Mouse (Mus musculus) ES-Bruce4 (cell line): ENCODE results near the gene Gm4302. TPM values are rescaled to one million over a fixed set of nuclear protein-coding genes. Genes with fewer than 3 reads are reported as not detected.
"Not testable (repeated sequence)": the region's sequence is repeated elsewhere in the genome, so short reads cannot be mapped to it uniquely, and the experiment has no call there.

Experiments used
- H3K27ac ChIP-seq: 2 replicates; pipeline ENCODE4 v1.5.1; 2012; ENCODE audit warnings: low read length, inconsistent platforms; ENCODE audit not compliant: insufficient read depth
- H3K27me3 ChIP-seq: 2 replicates; pipeline ENCODE4 v1.6.1; 2012; ENCODE audit warnings: mild to moderate bottlenecking, low read length, inconsistent platforms; ENCODE audit not compliant: control insufficient read depth, poor library complexity, insufficient read depth, severe bottlenecking
- H3K36me3 ChIP-seq: 2 replicates; pipeline ENCODE4 v1.6.1; 2012; ENCODE audit warnings: inconsistent platforms, mild to moderate bottlenecking, low read length, moderate library complexity; ENCODE audit not compliant: control insufficient read depth, poor library complexity, insufficient read depth, severe bottlenecking
- H3K4me1 ChIP-seq: one replicate; pipeline ENCODE4 v1.8.1; 2011; ENCODE audit warnings: low read length; ENCODE audit not compliant: control insufficient read depth, insufficient read depth
- H3K4me3 ChIP-seq: 2 replicates; pipeline ENCODE4 v1.5.1; 2011; ENCODE audit warnings: low read depth, mild to moderate bottlenecking, low read length
- H3K9ac ChIP-seq: 2 replicates; pipeline ENCODE4 v1.6.1; 2012; ENCODE audit warnings: low read depth, mild to moderate bottlenecking, inconsistent platforms; ENCODE audit not compliant: poor library complexity, severe bottlenecking
- H3K9me3 ChIP-seq: replicated peaks from 2 replicates; pipeline ENCODE4 v1.6.1; 2012; ENCODE audit warnings: mild to moderate bottlenecking, low read length, inconsistent platforms; ENCODE audit not compliant: control insufficient read depth, poor library complexity, insufficient read depth, severe bottlenecking
- CTCF ChIP-seq: IDR thresholded peaks from one replicate; pipeline ENCODE4 v1.8.1; 2011; ENCODE audit warnings: low read depth, low read length
- EP300 ChIP-seq: IDR thresholded peaks from 2 replicates; pipeline ENCODE4 v1.6.1; 2011; ENCODE audit warnings: low read depth, low read length; ENCODE audit not compliant: insufficient read depth
- POLR2A ChIP-seq: IDR thresholded peaks from one replicate; pipeline ENCODE4 v1.8.1; 2011; ENCODE audit warnings: low read length; ENCODE audit not compliant: insufficient read depth
- polyA plus RNA-seq: library from polyadenylated mRNA; stranded (reverse); fragments of >200 nt; gene quantifications from 2 replicates; pipeline ENCODE4 v1.2.4, GENCODE M21; 2011; ENCODE audit warnings: low read depth; ENCODE audit not compliant: missing spikeins, insufficient read depth, insufficient read length

The Gm4302 gene
- polyA plus RNA-seq: not detected in 2 replicates

GRCm38 (mm10) chr10:100340536-100340935, at the start of gene Gm4302:
TSS of gene Gm4302 (plus strand) at chr10:100340836.
- H3K9ac ChIP-seq, H3K36me3 ChIP-seq, H3K4me3 ChIP-seq, H3K27me3 ChIP-seq, H3K4me1 ChIP-seq, H3K9me3 ChIP-seq, H3K27ac ChIP-seq: not testable (repeated sequence)

- Histone ChIP-seq H3K4me3 (no peak overlapping the region), H3K4me1 (no peaks in the 10 kb centered on the region), H3K9ac (no peak overlapping the region), H3K9me3 (no peaks in the 10 kb centered on the region), H3K27me3 (no peaks in the 10 kb centered on the region), H3K36me3 (no peaks in the 10 kb centered on the region), H3K27ac (no peak overlapping the region)
- TF ChIP-seq CTCF (no peak), EP300 (no peak), POLR2A (no peak)
Measured at GRCm38 (mm10) chr10:100296105-100296504, 44.5 kb upstream of the Gm4302 start.

DNA sequence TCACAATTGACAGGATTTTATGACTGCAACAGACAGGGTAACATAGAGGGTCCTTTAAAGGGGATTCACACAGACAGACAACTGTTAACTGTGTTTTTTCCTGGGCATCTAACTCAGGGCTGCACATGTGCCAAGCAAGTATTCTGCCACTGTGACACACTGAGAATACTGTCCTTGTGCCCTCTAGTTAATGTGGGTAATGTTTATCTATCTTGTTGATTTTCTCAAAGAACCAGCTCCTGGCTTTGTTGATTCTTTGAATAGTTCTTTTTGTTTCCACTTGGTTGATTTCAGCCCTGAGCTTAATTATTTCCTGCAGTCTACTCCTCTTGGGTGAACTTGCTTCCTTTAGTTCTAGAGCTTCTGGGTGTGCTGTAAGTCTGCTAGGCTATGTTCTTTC, 40.5 kb upstream of the Gm4302 start:
- H3K36me3 ChIP-seq, H3K4me3 ChIP-seq, H3K9ac ChIP-seq, H3K9me3 ChIP-seq, H3K4me1 ChIP-seq, H3K27me3 ChIP-seq, H3K27ac ChIP-seq: not testable (repeated sequence)

DNA sequence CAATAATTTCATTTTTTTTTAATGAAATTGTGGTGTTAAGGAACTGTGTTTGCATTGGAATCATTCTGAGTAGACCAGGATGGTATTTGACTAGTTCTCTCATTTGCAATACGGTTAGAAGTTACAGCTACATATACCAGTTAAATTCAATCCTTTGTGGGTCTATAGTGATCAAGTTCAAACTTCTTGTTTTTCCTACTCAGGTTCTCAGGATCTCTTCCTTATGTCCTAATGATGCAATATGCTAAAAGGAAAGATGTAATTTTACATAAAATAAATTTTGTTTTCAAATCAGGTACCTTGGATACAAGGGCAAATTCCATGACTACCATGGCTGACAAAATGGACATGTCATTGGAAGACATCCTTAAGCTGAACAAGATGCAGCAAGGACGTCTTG, 5.3 kb upstream of the Gm4302 start, which contains the start of gene Gm4301:
Gm4301 (plus strand) TSS at position 301 of the 400 bp plus-strand sequence.
- not testable (repeated sequence) for H3K36me3 ChIP-seq, H3K27me3 ChIP-seq, H3K4me1 ChIP-seq, H3K4me3 ChIP-seq, H3K9ac ChIP-seq, H3K9me3 ChIP-seq, H3K27ac ChIP-seq

GRCm38 (mm10) chr10:100345672-100346071, 5.0 kb downstream of the Gm4302 start, which contains the start of gene Gm4303:
TSS of gene Gm4303 (plus strand) at chr10:100345972.
- H3K9me3 ChIP-seq, H3K27me3 ChIP-seq, H3K36me3 ChIP-seq, H3K27ac ChIP-seq, H3K4me1 ChIP-seq, H3K4me3 ChIP-seq, H3K9ac ChIP-seq: not testable (repeated sequence)

DNA sequence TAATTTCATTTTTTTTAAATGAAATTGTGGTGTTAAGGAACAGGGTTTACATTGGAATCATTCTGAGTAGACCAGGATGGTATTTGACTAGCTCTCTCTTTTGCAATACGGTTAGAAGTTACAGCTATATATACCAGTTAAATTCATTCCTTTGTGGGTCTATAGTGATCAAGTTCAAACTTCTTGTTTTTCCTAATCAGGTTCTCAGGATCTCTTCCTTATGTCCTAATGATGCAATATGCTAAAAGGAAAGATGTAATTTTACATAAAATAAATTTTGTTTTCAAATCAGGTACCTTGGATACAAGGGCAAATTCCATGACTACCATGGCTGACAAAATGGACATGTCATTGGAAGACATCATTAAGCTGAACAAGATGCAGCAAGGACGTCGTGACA, 10.2 kb downstream of the Gm4302 start, which contains the start of gene Gm4305:
Gm4305 (plus strand) TSS at position 301 of the 400 bp plus-strand sequence.
- not testable (repeated sequence) for H3K9me3 ChIP-seq, H3K4me1 ChIP-seq, H3K9ac ChIP-seq, H3K27me3 ChIP-seq, H3K4me3 ChIP-seq, H3K27ac ChIP-seq, H3K36me3 ChIP-seq

- H3K27ac ChIP-seq, H3K9ac ChIP-seq, H3K4me1 ChIP-seq, H3K27me3 ChIP-seq, H3K9me3 ChIP-seq, H3K4me3 ChIP-seq, H3K36me3 ChIP-seq: not testable (repeated sequence)
Measured at GRCm38 (mm10) chr10:100356841-100357240, 16.2 kb downstream of the Gm4302 start.

DNA sequence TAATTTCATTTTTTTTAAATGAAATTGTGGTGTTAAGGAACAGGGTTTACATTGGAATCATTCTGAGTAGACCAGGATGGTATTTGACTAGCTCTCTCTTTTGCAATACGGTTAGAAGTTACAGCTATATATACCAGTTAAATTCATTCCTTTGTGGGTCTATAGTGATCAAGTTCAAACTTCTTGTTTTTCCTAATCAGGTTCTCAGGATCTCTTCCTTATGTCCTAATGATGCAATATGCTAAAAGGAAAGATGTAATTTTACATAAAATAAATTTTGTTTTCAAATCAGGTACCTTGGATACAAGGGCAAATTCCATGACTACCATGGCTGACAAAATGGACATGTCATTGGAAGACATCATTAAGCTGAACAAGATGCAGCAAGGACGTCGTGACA, 20.4 kb downstream of the Gm4302 start, which contains the start of gene Gm4307:
Gm4307 (plus strand) TSS at position 301 of the 400 bp plus-strand sequence.
- not testable (repeated sequence) for H3K4me3 ChIP-seq, H3K36me3 ChIP-seq, H3K9me3 ChIP-seq, H3K9ac ChIP-seq, H3K4me1 ChIP-seq, H3K27me3 ChIP-seq, H3K27ac ChIP-seq

DNA sequence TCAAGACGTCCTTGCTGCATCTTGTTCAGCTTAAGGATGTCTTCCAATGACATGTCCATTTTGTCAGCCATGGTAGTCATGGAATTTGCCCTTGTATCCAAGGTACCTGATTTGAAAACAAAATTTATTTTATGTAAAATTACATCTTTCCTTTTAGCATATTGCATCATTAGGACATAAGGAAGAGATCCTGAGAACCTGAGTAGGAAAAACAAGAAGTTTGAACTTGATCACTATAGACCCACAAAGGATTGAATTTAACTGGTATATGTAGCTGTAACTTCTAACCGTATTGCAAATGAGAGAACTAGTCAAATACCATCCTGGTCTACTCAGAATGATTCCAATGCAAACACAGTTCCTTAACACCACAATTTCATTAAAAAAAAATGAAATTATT, 41.8 kb downstream of the Gm4302 start, which contains the start of gene Gm4312:
Gm4312 (minus strand) TSS at position 101 of the 400 bp plus-strand sequence.
- H3K4me3 ChIP-seq, H3K4me1 ChIP-seq, H3K27me3 ChIP-seq, H3K36me3 ChIP-seq, H3K27ac ChIP-seq, H3K9ac ChIP-seq, H3K9me3 ChIP-seq: not testable (repeated sequence)
